Mouse (Mus musculus): ENCODE data around the gene Trp53i11.

Gene Trp53i11

DNA sequence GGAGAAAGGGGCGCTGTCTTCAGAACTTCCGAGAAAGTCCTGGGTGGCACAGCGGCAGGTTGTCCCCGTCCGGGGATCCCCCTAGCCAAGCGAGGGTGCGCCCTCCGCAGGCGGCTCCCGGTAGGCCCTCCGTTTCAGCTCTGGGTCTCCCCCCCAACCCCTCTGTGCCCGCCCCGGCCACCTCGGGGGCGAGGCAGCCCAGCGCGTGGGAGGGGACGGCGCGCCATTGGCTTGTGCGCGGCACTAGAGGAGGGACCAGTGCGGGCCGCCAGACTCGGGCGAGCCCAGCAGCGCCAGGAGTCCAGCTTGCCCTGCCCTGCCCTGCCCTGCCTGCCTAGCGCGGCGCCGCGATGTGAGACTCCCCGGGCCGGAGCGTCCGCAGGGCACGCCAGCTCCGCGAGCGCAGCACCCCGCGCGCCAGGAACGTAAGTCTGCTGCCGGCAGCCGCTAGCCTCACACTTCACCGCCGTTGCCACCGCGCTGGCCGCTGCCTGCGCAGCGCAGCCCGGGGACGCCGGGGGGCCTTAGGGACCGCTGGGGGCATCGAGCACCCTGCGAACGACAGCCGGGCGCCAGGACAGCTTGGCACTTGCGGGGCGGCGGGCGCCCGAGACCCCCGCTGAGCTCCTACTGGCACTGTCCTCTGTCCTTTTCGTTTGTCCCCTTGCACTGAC is at the start of gene Trp53i11:
Gene Trp53i11, plus strand, starts transcription at position 226 of the 674 bp plus-strand sequence.
- peak; percentile 82 to 93 for DNase-seq

DNA sequence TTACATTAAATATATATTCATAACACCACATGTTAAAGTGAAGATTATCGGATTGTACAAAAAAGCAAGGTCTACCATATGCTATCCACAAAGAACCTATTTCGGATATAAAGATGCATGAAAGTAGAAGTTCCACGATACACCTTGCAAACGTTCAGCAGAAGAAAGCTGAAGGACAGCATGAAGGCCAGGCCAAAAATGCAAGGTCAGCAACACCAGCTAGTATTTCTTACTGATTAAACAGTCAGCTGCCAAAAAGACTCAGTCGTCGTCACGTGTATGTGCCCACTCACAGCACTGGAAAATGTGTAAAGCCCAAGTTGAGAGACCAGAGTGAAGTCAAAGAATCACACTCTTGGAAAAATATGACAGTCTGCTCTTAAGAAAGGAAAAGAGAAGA is 47.9 kb upstream of the Trp53i11 start:
- DNase-seq: no peak

DNA sequence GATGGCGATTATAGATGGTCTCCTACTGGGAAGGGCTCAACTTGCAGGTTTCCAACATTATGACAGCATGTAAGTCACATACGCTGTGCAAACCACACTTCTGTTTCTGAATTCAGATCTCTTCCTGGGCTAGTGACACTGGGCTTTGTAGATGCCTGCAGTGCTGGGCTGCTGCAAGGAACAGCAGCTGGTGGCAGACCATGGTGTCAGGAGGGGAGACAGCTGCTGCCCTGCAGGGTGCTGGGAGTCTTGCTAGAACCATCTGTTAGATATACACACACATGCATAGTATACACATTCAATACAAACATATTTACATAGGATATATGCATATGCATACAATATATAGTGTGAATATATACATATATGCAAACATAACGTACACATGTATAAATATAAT is 46.0 kb upstream of the Trp53i11 start:
- no peak for DNase-seq

DNA sequence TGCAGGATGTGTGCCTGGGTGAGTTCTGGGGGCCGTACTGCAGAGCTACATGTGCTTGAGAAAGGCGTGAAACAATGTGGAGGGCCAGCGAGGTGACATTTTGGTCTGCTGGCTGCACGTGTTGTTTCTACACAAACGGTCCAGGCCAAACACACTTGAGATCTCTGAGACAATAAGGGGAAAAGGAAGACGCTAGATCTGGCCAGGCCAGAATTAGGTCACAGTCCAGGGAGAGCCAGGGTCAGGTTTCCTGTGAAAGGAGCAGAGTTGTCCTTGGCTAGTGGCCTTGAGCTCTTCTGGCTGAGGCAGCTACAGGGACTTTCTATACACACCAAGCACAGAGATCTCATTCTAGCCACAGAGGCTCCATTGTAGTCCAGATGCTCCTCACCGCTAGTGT is 44.7 kb upstream of the Trp53i11 start:
- DNase-seq: peak; percentile 55 to 80

DNA sequence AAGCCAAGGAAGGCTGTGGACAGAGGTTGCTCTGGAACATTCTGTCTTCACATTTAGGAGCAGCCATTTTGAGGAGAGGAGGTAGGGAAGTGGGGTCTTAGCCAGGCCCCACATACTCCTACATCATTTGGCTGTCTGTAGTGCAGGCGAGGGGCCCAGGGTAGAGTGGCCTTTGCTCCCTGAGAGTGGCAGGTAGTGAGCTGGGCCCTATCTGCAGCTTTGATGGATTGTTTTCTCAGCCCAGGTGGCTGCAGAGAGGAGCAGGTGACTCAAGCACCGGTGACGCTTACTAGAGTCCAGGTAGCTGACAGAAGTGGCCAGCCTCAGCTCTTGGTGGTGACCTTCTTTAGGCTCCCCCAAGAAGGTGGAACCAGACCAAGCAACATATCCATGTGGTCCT is 43.2 kb upstream of the Trp53i11 start:
- no peak for DNase-seq

DNA sequence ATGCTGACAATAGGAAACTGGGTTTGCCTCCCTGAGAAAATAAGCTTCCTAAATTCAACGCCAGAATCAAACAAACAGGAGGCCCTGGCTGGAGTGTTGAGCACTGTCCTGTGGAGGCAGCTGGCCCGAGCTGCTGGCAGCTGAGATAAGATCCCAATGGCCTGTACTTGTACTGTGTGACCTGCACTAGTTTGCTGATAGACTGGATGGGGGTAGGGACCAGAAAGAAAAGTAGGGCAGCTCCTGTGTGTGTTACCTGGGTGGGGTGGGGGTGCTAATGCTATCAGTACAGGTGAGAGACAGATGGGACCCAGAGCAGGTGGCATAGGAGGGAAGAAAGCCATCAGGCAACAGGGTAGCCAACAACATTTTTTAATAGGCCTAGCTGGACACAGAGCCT is 37.3 kb upstream of the Trp53i11 start:
- DNase-seq: no peak

DNA sequence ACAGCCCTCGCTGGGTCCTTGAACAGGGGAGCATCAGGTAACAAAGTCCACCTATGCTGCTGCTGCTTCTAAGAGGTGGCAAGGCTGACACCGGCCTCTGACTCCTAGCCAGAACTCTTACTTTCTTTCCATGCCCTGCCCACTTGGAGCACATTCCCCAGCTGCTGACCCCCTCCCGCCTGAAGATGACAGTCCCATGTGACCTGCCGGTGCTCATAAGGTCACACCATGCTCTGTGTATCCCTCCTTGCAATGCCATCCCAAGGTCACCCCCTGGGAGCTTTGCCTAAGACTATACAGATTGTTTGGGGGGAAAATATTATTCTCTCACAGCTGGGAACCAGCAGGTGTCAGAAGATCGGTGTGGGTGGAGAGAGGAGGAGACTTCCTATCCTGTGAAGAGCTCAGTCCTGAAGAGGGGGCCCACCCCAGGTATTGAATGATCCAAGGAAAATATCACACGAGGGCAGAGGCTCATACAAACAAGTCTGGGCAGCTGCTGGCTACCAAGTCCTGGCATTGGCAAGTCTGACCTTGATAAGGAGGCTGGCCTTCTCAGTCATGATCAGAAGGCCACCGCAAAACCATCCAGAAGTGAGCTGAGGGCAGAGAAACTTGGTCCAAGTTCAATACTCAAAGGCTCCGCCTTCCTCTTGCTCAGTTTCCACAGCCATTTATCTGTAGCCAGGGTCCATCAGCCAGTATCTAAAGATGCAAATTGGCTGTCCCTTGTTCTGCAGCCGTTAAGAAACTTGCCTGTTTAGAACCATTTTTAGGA is 36.5 kb upstream of the Trp53i11 start:
- DNase-seq: no peak

DNA sequence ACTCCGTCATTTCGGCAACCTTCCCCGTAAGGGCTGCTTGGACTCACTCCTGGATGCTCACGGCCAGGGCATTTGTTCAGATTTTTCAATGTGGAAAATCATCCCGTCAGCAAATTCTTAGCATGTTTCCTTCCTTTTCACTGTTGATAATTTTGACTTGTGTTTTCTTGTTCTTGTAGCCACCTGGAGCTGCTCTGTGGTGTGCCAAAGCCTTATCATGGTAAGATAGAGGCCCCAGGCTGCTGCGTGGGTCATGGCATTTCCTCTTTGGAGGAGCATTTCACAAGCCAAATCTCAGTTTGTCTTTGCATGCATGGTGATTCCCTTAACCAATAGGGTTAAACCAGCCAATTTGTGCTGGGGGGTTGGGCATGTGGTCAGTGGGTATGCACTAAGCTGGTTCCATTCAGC is 35.2 kb upstream of the Trp53i11 start:
- no peak for DNase-seq

DNA sequence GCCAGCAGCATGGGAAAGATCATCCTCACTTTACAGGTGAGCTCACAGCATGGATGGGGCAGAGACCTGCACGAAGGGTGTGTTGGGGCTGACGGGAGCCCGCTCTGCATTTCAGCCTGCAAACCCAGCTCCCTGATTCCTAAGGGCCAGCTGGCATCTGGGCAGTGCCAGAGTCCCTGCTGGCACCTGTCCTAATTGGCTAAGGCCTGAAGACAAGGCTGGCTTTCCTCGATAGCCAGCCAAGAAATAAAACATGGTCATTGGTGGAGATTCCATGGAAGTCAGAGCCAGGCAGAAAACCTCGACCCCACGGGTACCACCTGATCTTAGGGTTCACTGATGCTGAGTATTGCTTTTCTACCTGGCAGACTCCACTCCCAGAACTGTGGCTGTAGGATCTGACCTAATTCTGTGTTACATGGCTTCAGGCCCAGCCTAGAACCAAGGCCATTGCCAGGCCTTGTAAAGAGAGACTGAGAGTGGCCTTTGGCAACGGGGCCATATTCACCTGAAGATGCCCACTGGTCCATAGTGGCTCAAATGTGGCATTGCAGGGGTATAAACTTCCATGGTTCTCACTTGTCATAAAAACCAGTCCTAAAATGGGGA is 34.4 kb upstream of the Trp53i11 start:
- no peak for DNase-seq

DNA sequence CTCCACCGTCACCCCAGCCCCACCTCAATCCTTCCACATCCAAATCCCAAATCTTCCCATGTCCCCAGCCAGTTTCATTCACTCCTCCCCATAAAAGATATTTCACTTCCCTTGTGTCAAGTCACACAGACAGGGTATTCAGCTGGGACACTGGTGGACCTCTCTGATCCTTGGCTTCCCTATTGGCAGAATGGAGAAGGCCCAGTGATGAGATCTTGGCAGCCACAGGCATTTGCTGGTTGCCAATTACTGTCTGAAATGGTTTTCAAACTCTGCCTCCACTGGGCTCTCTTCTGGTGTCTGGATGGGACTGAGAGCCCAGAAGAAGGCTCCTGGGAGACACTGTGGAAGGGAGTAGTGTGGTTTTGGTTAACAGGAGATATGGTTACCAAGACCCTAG is 33.5 kb upstream of the Trp53i11 start:
- DNase-seq: no peak

DNA sequence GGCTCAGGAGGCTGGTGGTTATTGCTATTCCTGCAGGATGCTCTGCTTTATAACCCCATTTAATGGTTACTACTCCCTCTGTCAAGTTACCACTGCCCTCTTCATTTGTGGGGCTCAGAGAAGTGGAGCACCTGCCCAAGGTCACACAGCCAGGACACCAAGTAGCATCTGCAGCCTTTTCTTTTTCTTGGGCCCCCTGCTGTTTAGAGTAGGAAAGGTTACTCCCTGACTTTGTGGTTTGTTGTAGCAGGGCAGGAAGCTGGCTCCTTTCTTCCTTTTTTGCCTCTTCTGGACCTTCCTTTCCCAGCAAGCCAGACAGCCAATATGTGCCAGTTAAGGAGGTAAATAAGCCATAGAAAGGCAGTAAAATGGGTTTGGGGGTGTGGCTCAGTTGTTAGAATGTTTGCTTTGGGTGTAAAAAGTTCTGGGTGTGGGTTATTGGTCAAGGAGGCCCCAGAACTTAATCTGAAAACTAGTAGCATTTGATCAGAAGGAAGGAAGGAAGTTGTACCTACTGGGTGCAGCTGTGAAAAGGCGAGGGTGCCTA is 32.8 kb upstream of the Trp53i11 start:
- DNase-seq: no peak

DNA sequence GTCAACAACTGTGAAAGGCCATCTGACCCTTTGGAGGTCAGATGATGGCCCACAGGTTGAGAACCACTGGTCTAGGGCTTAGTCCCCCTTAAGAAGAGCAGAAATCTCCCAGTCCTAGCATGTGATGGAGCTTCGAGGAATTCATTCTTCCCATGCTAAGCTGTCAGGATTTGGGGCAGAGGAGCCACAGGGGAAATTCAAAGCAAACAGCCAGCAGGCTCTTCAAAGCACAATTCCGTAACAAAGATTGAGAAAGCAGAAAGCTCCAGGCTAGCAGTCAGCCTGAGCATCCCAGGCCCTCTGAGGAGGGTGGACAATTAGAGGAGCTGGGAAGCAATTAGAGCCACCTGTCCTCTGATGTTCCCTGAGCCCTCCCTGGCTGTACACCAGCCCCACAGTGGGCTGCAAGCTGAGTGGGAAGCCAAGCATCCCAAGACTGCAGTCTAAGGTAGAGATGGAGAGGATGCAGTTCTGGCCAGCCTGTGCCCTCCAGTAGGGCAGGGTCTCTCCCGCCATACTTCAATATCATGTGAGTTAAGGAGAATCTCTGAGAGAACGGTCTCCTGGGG is 26.8 kb upstream of the Trp53i11 start:
- no peak for DNase-seq

DNA sequence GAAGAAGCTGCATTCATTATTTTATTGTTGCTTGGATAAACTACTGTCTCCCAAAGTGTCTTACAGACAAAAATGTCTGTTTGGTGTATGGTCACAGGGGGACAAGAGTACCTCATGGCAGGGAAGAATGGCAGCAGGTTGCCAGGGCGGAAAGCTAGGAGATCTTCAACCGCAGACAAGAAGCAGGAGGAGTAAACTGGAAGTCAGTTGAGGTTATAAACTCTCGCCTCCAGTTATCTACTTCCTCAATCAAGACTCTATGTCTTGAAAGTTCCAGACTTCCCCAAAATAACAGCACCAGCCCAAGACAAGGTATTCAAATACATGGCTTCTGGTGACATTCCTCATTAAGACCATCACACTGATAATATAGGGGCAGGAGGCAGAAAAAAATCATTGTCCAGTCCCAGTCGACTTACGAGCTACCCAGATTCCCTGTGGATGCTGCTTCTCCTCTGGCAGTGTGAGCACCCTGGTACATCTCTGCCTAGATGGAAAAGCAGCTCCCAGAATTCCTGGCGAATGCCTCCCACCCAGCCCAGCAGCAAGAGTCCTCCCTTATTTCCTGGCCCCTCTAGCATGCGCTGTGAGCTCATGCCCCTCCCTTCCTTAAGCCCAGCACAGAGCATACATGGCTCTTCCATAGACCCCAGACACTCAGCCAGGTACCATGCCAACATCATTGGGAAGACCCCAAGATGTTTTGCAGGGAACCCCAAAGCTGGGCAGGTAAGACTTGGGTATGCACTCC is 25.3 kb upstream of the Trp53i11 start:
- DNase-seq: no peak

DNA sequence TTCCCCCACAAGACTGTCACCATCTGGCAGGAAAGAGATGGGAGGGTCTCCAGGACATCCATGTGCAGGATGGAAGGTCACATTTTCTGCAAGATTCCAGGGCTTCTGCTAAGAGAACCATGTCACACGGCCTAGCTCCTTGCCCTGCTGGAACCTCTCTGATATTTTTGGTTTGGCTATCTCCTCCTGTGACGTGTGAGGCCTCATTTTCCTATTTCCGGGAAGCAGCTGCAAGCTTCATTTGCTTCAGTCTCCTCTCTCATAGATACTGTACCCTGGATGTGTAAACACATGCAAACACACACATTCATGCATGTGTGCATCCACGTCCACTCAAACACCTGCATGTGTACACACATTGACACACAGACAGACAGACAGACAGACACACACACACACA is 24.6 kb upstream of the Trp53i11 start:
- peak in 1 of 2 experiments; percentile 48 for DNase-seq

DNA sequence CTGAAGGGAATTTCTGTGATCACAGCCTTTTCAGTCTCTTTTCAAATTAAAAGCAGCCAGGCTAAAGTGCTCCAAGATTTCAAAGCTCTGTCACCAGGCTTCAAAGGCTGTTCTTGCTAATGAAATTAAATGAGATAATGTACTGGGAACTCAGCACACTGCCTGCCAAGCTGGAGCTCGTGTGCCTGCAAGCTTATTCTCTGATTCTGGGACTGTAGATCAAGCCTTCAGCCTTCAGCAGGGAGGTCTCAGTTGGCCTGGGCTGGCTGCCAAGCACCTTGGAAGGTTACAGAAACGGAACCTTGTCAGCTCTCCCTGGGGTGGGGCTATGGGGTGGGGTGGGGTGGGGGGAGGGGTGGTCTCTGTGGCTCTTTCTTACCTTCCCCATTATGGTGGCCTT is 24.0 kb upstream of the Trp53i11 start:
- DNase-seq: peak in 1 of 2 experiments; percentile 39

DNA sequence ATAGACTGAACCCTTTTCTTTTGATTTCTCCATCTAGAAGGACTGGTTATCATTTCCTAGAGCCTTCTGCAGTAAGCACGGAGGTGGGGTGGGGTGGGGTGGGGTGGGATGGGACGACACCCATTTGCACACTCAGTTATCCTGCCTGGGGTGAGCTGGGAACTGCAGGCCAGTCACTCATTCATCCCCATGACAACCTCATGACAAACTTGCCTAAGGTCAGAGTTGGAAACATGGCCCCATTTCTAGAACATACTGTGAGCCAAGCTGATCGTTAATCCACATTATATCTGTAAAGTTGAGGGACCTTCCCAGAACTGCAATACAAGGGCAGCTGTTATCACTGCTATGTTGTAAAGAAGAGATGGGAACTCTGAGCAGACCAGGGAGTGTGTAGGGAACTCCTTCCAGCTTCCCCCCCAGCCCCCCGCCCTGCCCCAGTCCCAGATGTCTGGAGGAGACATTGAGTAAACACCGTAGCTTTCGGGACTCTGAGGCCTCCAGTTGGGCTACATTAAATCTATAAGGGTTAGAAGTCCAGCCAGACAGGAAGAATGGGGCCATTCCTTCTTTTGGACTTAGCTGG is 23.5 kb upstream of the Trp53i11 start:
- DNase-seq: no peak

DNA sequence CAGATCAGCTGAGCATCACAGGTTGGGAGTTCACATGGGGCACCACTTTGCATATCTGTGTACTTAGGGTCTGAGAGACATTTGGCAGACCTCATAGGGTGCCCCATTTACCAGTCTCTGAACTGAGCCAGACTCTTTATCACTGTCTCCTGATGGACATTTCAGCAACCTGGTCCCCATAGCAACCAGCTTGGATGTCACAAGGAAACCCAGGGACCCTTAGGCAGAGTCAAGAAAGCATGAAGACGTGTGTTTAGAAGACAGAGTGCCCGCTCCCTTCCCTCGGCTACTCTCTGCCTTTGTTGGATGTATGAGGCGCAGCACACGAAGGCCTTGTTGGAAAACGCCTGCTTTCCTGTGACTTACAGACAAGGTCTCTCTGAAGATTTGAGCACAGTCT is 21.1 kb upstream of the Trp53i11 start:
- no peak for DNase-seq

DNA sequence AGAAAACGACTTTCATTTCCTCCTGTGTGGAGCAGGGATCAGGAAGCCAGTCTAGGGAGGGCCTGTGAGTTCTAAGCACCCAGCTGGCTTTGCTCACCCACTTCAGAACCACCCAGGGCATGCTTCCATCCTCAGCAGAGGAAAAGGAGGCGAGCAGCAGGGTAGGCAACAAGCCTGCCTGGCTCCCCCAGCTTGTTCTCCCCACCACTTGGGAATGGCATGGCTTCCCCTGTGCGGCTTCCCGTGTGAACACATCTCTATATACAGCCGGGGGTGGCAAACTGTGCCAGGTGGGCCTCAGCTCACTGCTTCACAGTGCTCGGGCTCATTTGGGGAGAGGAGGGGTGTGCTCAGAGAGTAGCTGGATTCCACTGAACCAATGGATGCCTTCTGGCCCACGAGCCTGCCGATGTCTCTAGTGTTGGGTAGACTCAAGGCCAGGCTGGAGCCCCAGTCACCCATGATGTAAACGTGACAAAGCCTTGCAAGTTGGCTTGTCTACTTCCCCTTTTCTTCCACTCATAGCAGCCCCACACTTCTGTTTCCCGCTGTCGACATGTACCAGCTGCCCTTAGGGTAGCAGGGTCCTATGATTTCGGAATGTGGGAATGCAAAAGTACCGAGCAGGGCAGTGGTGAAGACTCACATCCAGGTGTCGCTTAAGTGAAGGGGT is 20.5 kb upstream of the Trp53i11 start:
- DNase-seq: no peak

DNA sequence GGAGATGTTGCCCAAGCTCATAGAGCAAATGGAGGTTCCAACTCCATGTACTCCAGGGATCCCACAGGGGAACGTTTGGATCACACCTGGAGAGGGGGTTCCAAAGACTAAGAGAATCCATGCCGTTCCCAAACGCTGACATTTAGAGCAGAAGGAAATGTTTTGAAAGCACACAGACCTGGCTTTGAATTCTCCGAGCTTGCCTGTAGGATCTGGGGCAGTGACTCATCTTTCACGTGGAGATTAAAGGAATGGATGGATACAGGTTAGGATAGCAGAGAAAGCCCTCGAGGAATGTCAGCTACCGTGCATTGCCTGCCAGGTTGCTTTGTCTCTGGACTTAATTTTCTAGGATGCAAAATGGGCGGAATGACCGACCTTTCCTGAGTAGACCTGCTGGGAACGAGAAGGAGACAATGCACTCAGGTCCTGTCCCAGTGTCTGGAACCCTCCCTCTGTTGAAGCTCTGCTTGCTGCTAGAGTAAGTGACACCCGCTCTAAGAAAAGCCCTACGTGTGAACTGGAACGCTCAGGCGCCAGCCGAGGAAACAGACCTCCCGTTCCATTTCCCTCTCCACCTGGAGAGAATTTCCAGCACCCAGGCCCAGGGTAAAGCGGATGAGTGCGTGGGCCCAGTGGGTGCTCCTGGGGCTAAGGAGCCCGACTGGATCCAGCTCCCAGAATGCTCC is 17.0 kb upstream of the Trp53i11 start:
- DNase-seq: no peak

DNA sequence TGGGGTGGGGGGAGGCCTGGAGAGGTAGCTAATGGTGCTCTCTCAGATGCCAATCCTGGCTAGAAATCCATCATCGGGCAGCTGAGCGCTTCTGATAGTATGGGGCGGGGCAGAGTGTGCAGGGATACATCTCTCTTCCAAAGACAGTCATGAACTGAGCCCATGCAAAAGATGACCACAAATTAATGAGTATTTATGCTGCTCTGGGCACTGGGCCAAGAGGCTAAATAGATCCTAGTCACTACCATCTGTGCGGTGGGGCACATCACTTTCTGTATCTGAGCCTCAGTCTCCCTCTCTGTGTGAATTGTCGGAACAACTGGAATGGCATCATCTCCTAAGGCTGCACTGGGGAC is 16.5 kb upstream of the Trp53i11 start:
- no peak for DNase-seq

DNA sequence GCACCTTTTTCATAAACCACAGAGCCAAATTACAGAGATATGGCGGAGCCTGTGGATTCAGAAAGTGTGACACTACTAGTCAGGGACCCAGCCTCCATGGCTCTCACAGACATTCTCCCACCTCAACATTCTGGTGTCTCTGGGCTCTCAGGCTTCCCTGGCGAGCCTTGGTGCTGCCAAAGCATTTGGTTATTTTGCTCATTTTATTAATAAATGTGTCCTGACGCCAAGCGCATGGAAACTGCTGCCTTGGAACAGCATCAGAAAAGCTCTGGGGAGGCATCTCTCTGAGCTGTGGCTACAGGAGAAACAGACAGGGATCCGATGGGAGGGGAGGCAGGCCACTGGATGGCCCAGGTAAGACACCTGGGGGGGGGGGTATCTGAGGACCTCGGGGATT is 15.4 kb upstream of the Trp53i11 start:
- no peak for DNase-seq

Measured in kidney, postnatal 25 days (tissue).